Mouse (Mus musculus): ENCODE measurements around the gene Prph.
"Not testable (repeated sequence)": the region's sequence is repeated elsewhere in the genome, so short reads cannot be mapped to it uniquely, and the experiment has no call there.

GRCm38 (mm10) chr15:99076011-99076410 lies 21.0 kb downstream of the Prph start:
- not testable (repeated sequence) for TF ChIP-seq CTCF (IDR thresholded peaks at IDR 0.05; ENCODE audit: borderline replicate concordance, insufficient read depth, low read length); POLR2A (IDR thresholded peaks at IDR 0.05; ENCODE audit: low read depth, low read length)

Data from embryonic fibroblast, embryonic 13.5 days (primary cell).